Comparison of ENCODE assay signal across 24 mouse cellular contexts in the genomic region with DNA sequence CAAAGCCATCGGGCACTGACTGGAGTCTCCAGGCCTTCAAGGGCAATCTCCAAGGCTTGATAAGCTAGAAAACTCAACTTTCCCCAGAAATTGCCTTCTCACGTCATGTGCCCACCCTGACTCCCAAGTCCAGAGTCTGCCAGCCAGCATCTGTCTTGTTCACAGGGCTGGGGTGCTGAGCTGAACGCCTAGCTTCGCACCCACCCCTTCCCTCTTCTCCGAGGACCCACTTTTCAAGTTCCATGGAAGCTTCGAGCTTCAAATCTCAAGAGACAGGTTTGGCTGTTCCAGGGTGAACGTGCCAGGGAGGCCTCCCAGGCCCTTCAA. TPM values are rescaled to one million over a fixed set of nuclear protein-coding genes. Genes with fewer than 3 reads are reported as not detected.
DNase-seq lines count a peak whose midpoint lies in the region; ATAC-seq lines count a peak whose summit lies in the region.
"Had no signal": no experiment of that assay in that cellular context is flagged by ENCODE, and none has a peak within 500 bp of the region (broad histone marks: within the 10 kb centered on the region; RNA-seq: fewer than 3 reads in every experiment).

No protein-coding gene starts in this region.

- H3K9ac ChIP-seq in hindbrain, embryonic 16.5 days (ENCODE audit: low read depth, low read length) = no peak overlapping the region
- peak overlapping the region; percentile 99 for H3K9ac ChIP-seq in forebrain, embryonic 11.5 days (ENCODE audit: low read length)
- H3K9ac ChIP-seq in midbrain, embryonic 11.5 days (ENCODE audit: low read length) = peak overlapping the region; percentile 59
- H3K9ac ChIP-seq: heart, embryonic 13.5 days; liver, embryonic 14.5 days; stomach, embryonic 15.5 days had no signal

- no peaks in the 10 kb centered on the region for H3K36me3 ChIP-seq in hindbrain, embryonic 10.5 days
- H3K36me3 ChIP-seq in hindbrain, embryonic 16.5 days (ENCODE audit: control insufficient read depth, insufficient read depth, low read length) = no peaks in the 10 kb centered on the region
- no peaks in the 10 kb centered on the region; the same call in 1 of the 2 replicates for H3K36me3 ChIP-seq in forebrain, embryonic 11.5 days (ENCODE audit: control insufficient read depth, insufficient read depth, low read length)
- no peaks in the 10 kb centered on the region for H3K36me3 ChIP-seq in midbrain, embryonic 11.5 days (ENCODE audit: control insufficient read depth, insufficient read depth, low read length)
- H3K36me3 ChIP-seq: heart, embryonic 13.5 days; stomach, embryonic 15.5 days had no signal

- no peak for ATAC-seq in hindbrain, embryonic 16.5 days
- ATAC-seq in forebrain, embryonic 11.5 days (replicated peaks; ENCODE audit: low FRiP score) = no peak
- ATAC-seq in midbrain, embryonic 11.5 days (ENCODE audit: low FRiP score) = no peak
- ATAC-seq in erythroblast, adult 5-6 weeks (replicated peaks; ENCODE audit: low FRiP score, poor library complexity, severe bottlenecking) = no peak
- ATAC-seq: lung, postnatal 0 days had no signal

- peaks cover 61% of the 10 kb centered on the region for H3K4me1 ChIP-seq in hindbrain, embryonic 10.5 days (replicated peaks)
- H3K4me1 ChIP-seq in hindbrain, embryonic 16.5 days (ENCODE audit: control insufficient read depth, insufficient read depth, low read depth, low read length) = peaks cover 2% of the 10 kb centered on the region; the same call in 1 of the 2 replicates
- H3K4me1 ChIP-seq in forebrain, embryonic 11.5 days (replicated peaks; ENCODE audit: control insufficient read depth, insufficient read depth, low read length) = peaks cover 21% of the 10 kb centered on the region
- H3K4me1 ChIP-seq in midbrain, embryonic 11.5 days (ENCODE audit: control insufficient read depth, insufficient read depth, low read length) = peaks cover 40% of the 10 kb centered on the region

- peak overlapping the region; percentile 39; the same call in 1 of the 2 replicates for H3K4me3 ChIP-seq in hindbrain, embryonic 10.5 days
- H3K4me3 ChIP-seq in hindbrain, embryonic 16.5 days (ENCODE audit: low read length) = no peak overlapping the region
- H3K4me3 ChIP-seq in forebrain, embryonic 11.5 days (ENCODE audit: low read depth, low read length) = peak overlapping the region; percentile 74
- peak overlapping the region; percentile 61 for H3K4me3 ChIP-seq in midbrain, embryonic 11.5 days (ENCODE audit: low read depth, low read length)
- H3K4me3 ChIP-seq: megakaryocyte, embryonic 14.5 days; stomach, embryonic 15.5 days had no signal

- H3K9me3 ChIP-seq in hindbrain, embryonic 10.5 days = no peaks in the 10 kb centered on the region
- no peaks in the 10 kb centered on the region for H3K9me3 ChIP-seq in hindbrain, embryonic 16.5 days (ENCODE audit: control insufficient read depth, low read length)
- no peaks in the 10 kb centered on the region for H3K9me3 ChIP-seq in forebrain, embryonic 11.5 days (ENCODE audit: control insufficient read depth, low read length)
- no peaks in the 10 kb centered on the region for H3K9me3 ChIP-seq in midbrain, embryonic 11.5 days (ENCODE audit: control insufficient read depth, low read length)
- H3K9me3 ChIP-seq: heart, embryonic 13.5 days; stomach, embryonic 15.5 days had no signal

- H3K4me2 ChIP-seq in hindbrain, embryonic 16.5 days (ENCODE audit: low read length) = no peak overlapping the region
- H3K4me2 ChIP-seq in forebrain, embryonic 11.5 days (ENCODE audit: low read depth, low read length, severe bottlenecking) = peak overlapping the region; percentile 92
- H3K4me2 ChIP-seq in midbrain, embryonic 11.5 days = peak overlapping the region; percentile 72
- H3K4me2 ChIP-seq: stomach, embryonic 15.5 days had no signal

- H3K27me3 ChIP-seq in hindbrain, embryonic 10.5 days (ENCODE audit: insufficient read depth, poor library complexity, severe bottlenecking) = peaks cover 100% of the 10 kb centered on the region
- H3K27me3 ChIP-seq in hindbrain, embryonic 16.5 days (replicated peaks; ENCODE audit: control insufficient read depth, insufficient read depth, low read length) = peaks cover 49% of the 10 kb centered on the region
- peaks cover 4% of the 10 kb centered on the region for H3K27me3 ChIP-seq in forebrain, embryonic 11.5 days (ENCODE audit: control insufficient read depth, insufficient read depth, low read length)
- H3K27me3 ChIP-seq in midbrain, embryonic 11.5 days (ENCODE audit: control insufficient read depth, insufficient read depth, low read length) = peaks cover 74% of the 10 kb centered on the region
- H3K27me3 ChIP-seq: CH12.LX had no signal

- 2% methylated on average over 7 of the region's 7 CpGs for WGBS in hindbrain, embryonic 10.5 days
- WGBS in hindbrain, embryonic 16.5 days = 6% methylated on average over 7 of the region's 7 CpGs
- 2% methylated on average over 7 of the region's 7 CpGs for WGBS in forebrain, embryonic 11.5 days
- under 1% methylated on average over 7 of the region's 7 CpGs for WGBS in midbrain, embryonic 11.5 days

- H3K27ac ChIP-seq in hindbrain, embryonic 10.5 days = no peak overlapping the region
- H3K27ac ChIP-seq in hindbrain, embryonic 16.5 days (ENCODE audit: low read depth, low read length) = no peak overlapping the region
- H3K27ac ChIP-seq in forebrain, embryonic 11.5 days (ENCODE audit: low read depth, low read length) = peak overlapping the region; percentile 94
- 0 out of 2 replicates have a peak overlapping the region, but pooled peaks have one; percentile 9 for H3K27ac ChIP-seq in midbrain, embryonic 11.5 days (ENCODE audit: low read depth, low read length)
- H3K27ac ChIP-seq: heart, embryonic 13.5 days; liver, embryonic 14.5 days; stomach, embryonic 15.5 days had no signal

- DNase-seq in hindbrain, embryonic 10.5 days (ENCODE audit: low spot score) = no peak
- DNase-seq in R1 (ENCODE audit: low read depth, low spot score) = peak; percentile 28
- no peak for DNase-seq in forebrain, embryonic 11.5 days (ENCODE audit: low spot score)
- DNase-seq in midbrain, embryonic 11.5 days (ENCODE audit: low spot score, missing footprints) = peak; percentile 94
- DNase-seq in right cerebral cortex, postnatal 4 days = no peak
- no peak for DNase-seq in retina, postnatal 1 day
- DNase-seq: adrenal gland, postnatal 10 days; cerebellum, adult 2 months; gastrocnemius, postnatal 36 days; heart, postnatal 36 days; kidney, adult 9 months; right cerebral cortex, adult 18-20 months; thymus, adult 2 months had no signal

RNA-seq across cellular contexts. Expression of a gene that starts 2.5 kb away (rescaled TPM):
- 1.2 and 3.0 TPM in 2 replicates for polyA plus RNA-seq in hindbrain, embryonic 10.5 days (2016; fragmentation: Nextera tagmentation; extraction: Ambion mirVana)
- 0.13 and 0.99 TPM in 2 replicates for polyA plus RNA-seq in hindbrain, embryonic 16.5 days (2015; fragmentation: Nextera tagmentation; extraction: Ambion mirVana)
- polyA plus RNA-seq in forebrain, embryonic 11.5 days (2014; fragmentation: Nextera tagmentation; extraction: Ambion mirVana) = 117 and 119 TPM in 2 replicates
- polyA plus RNA-seq in midbrain, embryonic 11.5 days (2014; fragmentation: Nextera tagmentation; extraction: Ambion mirVana) = 32.2 and 32.6 TPM in 2 replicates
- total RNA-seq in erythroblast, adult 5-6 weeks (2015; ENCODE audit: low replicate concordance) = not detected in 2 replicates
- not detected in 2 replicates for total RNA-seq in erythroblast, adult 5-6 weeks (2017; ENCODE audit: low replicate concordance)
- total RNA-seq: adrenal gland, postnatal 10 days; CH12.LX; common myeloid progenitor, adult 5-6 weeks; gastrocnemius, postnatal 36 days; heart, postnatal 36 days had no signal
- polyA plus RNA-seq: heart, embryonic 13.5 days; limb, embryonic 11.5 days; liver, embryonic 14.5 days; lung, postnatal 0 days; spleen, adult 2 months; thymus, adult 2 months had no signal

RNA-seq across cellular contexts. Expression of a gene that starts 2.7 kb away (rescaled TPM):
- 15.3 and 16.1 TPM in 2 replicates for polyA plus RNA-seq in hindbrain, embryonic 10.5 days (2016; fragmentation: Nextera tagmentation; extraction: Ambion mirVana)
- polyA plus RNA-seq in hindbrain, embryonic 16.5 days (2015; fragmentation: Nextera tagmentation; extraction: Ambion mirVana) = 36.4 and 38.4 TPM in 2 replicates
- 54.6 and 59.0 TPM in 2 replicates for polyA plus RNA-seq in forebrain, embryonic 11.5 days (2014; fragmentation: Nextera tagmentation; extraction: Ambion mirVana)
- polyA plus RNA-seq in midbrain, embryonic 11.5 days (2014; fragmentation: Nextera tagmentation; extraction: Ambion mirVana) = 28.5 and 29.2 TPM in 2 replicates
- 14.6 and 24.2 TPM in 2 replicates for total RNA-seq in erythroblast, adult 5-6 weeks (2015; ENCODE audit: low replicate concordance)
- 14.7 and 18.0 TPM in 2 replicates for total RNA-seq in erythroblast, adult 5-6 weeks (2017; ENCODE audit: low replicate concordance)

Comparison
In these comparisons a context has a peak if more than half of its experiments do, and no peak if none do; other contexts are left out.
1. DNase-seq: peak in R1 (single experiment) and midbrain, embryonic 11.5 days (single experiment); none in hindbrain, embryonic 10.5 days (single experiment), forebrain, embryonic 11.5 days (single experiment), right cerebral cortex, postnatal 4 days (single experiment) and retina, postnatal 1 day (single experiment).
2. H3K27ac ChIP-seq: peak in forebrain, embryonic 11.5 days (single experiment) and midbrain, embryonic 11.5 days (single experiment); none in hindbrain, embryonic 10.5 days (single experiment) and hindbrain, embryonic 16.5 days (single experiment).